Mouse (Mus musculus) CH12.LX (cell line): ENCODE measurements at regions not wholly inside any gene's neighbourhood (a gene's known extent, or its start where the extent isn't known, plus 50 kb on each side); places are given as distances from the start of the nearest gene placed in this dataset.

Source experiments
- IRF4 ChIP-seq: IDR thresholded peaks from 2 replicates; pipeline ENCODE4 v1.6.1; 2014; ENCODE audit warnings: low read depth, mild to moderate bottlenecking, inconsistent platforms, low read length, improper control_type of control experiment
- TBP ChIP-seq: conservative IDR thresholded peaks from 2 replicates; pipeline ENCODE4 v1.6.1; 2011; ENCODE audit warnings: low read depth, low read length, improper control_type of control experiment

DNA sequence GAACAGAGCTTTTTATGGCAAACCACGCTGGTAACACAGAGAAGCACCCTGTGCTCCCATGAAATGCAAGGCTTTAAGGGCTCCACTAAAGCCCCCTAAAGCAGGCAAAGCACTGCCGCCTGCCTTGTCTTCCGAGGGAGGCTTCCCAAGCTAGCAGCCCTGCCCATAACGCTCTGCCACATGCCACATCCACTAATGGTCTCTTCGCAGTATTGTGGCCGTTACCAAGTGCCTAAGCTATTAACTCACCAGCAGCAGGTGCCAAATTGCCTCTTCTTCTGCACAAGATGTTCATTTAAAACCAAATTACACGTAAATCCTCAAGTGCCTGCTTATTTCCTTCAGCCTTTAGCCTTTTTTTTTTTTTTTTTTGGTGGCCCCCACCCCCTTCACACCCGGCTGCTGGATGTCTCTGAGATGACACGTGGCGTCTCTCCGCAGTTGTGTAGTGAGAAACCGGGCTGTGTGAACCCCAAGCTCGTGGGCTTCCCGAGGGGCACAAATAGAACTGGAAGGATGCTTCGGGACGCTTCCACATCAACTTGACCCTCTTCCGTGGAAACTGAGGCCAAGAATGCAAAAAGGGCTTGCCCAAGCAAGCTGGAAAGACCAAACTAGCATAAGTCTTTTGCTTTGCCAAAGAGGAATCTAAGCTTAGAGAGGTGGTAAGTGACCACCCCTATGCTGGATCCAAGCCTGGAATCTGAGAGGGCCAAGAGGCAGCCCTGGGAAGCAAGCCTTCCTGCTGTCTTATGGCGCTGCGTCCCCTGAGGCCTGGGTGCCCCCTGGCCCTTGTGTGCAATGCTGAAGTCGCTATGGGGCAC lies 117.2 kb upstream of the Parp11 start:
- TF ChIP-seq TBP (no peak), IRF4 (no peak)
